Mouse (Mus musculus): ENCODE data around the gene Ctnna2.

DNA sequence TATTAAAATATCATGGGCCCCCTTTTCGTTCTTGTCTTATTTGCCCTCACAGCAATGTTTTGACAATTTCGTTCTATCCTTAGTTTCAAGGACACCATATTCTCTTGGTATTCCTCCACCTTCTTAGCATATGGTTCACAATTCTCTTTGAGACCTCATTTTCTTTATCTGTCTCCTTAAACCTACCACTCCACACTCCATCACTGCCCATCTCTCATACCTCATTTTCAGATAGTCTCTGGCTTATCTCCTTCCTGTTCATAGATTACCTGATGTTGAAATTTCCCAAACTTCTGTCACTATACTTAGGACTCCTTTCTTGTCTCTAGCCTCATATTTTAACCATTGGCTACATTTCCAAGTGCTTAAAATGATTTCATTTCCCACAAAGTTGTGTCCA lies 116.1 kb downstream of the Ctnna2 start:
- TF ChIP-seq REST (IDR thresholded peaks at IDR 0.05; ENCODE audit: insufficient read depth, insufficient read length) (no peak), E2F4 (IDR thresholded peaks at IDR 0.05; ENCODE audit: insufficient read depth) (no peak), TCF12 (IDR thresholded peaks at IDR 0.05; ENCODE audit: insufficient read depth, poor library complexity, severe bottlenecking) (no peak), POLR2A (IDR thresholded peaks at IDR 0.05; ENCODE audit: insufficient read length, low read depth) (no peak), POLR2AphosphoS2 (IDR thresholded peaks at IDR 0.05; ENCODE audit: insufficient read length, low read depth) (no peak), MAX (IDR thresholded peaks at IDR 0.05; ENCODE audit: low read depth) (no peak), USF1 (IDR thresholded peaks at IDR 0.05; ENCODE audit: low read depth) (no peak), MYOG (IDR thresholded peaks at IDR 0.05; ENCODE audit: control insufficient read depth in 1 of 3, insufficient read depth in 1 of 3, insufficient read length in 2 of 3, low read depth in 2 of 3) (no peak)
